Mouse (Mus musculus): Measurements from ENCODE around the gene Cdh15. TPM values are rescaled to one million over a fixed set of nuclear protein-coding genes. Genes with fewer than 3 reads are reported as not detected.

Cdh15 gene
- polyA plus RNA-seq (2012; rRNA removed) = 1.1 and 1.6 TPM in 2 replicates

DNA sequence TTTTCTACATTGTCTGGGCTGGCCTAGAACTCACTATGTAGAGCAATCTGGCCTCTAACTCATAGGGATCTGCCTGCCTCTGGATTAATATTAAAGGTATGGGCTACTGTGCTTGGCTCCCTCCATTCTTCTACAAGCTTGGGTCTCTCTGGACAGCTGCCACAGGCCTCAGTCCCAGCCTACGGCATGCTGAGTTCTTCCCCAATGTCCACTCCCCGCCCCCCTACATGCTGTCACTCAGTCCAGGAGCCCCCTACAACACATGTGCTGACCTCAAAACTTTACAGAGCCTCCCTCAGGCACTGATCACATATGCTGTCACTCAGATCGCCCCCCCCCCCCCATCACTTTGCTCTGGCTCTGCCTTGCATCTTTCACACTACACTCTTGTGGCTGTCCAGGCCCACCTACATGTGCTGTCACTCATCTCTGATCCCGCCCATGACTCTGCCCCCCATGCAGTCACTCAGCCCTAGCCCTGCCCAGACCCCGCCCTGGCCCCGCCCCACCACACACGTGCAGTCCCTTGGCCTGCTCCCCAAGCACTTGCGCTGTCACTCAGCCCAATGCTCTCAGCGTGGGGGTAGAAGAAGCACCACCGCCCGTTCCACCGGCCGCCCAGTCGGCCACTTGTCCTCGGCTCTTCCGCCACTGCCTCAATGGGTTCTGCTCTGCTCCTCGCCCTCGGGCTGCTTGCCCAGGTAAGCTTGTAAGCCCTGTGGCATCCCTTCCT, at the start of gene Cdh15:
Gene Cdh15 (plus strand): TSS at position 138 of the 733 bp plus-strand sequence.
- peak in 1 of 2 experiments; percentile 26 for DNase-seq (ENCODE audit: extremely low spot score in 1 of 2, low spot score in 1 of 2)

DNA sequence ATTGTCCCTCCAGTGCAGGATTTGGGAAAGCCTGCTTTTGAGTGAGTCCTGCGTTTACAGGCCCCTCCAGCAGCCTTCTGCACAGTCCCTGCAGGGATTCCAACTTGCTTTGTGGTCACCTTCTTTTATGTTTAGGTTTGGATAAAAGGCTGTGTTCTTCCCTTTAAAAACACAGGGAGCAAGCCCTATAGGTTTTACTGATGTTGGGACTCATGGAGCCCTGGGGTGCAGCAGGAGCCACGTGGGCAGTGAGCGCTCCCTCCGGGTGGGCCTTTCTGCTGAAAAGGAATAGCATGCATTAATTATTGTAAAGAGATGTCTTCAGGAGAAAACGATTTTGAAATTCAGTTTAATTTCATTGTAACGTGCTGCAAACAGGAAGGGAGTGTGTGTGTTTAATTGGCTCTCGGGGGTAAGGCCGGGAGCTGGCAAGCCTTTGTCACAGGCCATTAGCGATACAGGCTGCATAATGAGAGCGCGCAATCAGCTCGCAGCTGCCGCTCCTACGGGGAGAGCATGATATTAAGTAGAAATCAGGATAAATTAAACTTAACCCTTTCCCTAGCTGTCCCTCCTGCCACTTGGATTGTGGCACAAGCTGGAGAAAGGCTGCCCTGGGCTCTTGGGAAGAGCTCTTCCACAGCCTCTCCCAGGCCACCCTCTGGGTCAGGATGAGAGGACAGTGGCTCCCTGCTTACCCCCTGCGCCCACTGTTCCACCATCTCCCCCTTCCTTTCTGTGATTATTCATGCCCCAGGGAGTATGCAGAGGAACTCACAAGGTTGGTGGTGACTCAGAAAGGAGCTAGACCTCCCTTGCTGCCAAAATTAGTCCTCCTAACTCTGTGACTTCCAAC, 43.6 kb upstream of the Cdh15 start:
- DNase-seq (ENCODE audit: extremely low spot score in 1 of 2, low spot score in 1 of 2) = peak in 1 of 2 experiments; percentile 20

DNA sequence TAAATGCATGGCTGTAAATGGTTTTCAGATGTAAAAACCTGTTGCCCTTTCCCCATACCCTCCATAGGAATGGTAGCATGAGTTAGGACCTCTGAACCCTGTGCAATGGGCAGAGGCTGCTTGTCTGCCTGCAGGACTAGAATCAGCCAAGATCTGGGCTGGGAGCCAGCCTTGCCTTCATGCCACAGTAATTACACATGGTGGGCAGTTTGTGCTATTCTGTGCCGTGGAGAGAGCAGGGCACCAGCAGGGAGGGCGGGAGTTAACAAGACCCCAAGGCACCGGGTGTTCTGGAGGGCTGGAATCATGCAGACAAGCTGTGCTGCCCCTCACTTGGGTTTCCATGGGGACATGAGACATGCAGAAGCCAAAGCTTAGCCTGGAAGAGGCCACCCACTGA, 42.4 kb upstream of the Cdh15 start:
- DNase-seq (ENCODE audit: extremely low spot score in 1 of 2, low spot score in 1 of 2) = peak in 1 of 2 experiments; percentile 32

DNA sequence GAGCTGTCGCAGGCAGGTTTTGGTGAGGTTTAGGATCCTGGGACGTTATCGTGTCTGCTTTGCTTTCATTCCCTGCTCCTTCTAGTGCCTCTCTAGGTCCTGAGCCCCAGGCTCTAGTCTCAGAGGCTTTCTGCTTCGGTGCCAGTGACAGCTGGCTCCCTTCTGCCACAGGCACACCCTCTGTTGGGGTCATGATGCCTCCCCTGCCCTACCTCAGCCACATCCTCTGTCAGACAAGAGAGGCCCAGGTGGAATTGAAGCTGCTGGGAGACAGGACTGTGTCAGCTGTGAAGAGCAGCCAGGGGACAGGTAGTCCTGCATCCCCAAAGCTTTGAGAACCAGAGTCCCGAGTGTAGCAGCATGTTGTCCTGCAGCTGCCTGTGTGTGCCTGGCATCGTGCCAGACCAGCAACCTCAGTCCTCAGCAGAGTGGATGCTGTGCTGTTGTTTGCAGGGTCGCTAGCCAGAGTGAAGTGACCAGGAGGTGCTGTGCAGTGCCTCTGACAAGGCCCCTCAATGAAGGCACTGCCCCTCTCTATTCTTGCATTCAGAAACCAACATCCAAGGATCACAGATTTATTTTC, 40.7 kb upstream of the Cdh15 start:
- no peak for DNase-seq (ENCODE audit: extremely low spot score in 1 of 2, low spot score in 1 of 2)

DNA sequence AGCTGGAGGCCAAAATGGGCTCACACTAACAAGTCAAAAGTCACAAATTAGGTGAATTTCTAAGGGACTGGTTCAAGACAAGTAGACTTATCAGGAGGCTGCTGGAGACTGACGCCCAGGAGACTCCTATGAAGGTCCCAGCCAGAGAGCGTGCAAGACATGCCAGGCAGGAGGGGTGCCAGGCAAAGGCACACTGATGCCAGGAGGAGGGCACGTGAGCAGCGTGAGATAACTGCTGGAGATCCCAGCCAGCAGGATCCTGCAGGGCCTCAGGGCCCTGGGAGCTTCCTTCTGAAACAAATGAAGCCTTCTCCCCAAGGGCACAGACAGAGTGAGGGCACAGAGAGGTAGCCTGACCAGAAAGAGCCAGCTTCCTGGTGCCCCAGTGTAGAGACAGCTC, 39.9 kb upstream of the Cdh15 start:
- no peak for DNase-seq (ENCODE audit: extremely low spot score in 1 of 2, low spot score in 1 of 2)

DNA sequence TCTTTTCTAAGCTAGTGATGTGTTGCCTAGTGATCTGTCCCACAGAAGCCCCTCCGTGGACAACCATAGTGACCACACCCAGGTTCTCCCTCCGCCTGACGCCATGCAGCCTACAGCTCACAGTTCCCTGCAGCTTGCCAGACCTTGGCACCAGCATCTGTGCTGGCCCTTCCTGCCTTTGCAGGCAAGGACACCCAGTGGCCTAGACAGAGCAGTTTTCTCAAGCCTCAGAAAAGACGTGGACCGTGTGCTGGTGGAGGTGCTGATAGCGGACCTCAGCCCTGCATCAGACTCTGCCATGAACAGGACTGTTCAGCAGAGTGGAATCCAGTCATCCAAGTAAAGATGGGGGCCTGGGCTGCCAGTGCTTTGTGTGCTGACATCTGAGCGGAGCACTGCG, 37.4 kb upstream of the Cdh15 start:
- DNase-seq (ENCODE audit: extremely low spot score in 1 of 2, low spot score in 1 of 2) = no peak

DNA sequence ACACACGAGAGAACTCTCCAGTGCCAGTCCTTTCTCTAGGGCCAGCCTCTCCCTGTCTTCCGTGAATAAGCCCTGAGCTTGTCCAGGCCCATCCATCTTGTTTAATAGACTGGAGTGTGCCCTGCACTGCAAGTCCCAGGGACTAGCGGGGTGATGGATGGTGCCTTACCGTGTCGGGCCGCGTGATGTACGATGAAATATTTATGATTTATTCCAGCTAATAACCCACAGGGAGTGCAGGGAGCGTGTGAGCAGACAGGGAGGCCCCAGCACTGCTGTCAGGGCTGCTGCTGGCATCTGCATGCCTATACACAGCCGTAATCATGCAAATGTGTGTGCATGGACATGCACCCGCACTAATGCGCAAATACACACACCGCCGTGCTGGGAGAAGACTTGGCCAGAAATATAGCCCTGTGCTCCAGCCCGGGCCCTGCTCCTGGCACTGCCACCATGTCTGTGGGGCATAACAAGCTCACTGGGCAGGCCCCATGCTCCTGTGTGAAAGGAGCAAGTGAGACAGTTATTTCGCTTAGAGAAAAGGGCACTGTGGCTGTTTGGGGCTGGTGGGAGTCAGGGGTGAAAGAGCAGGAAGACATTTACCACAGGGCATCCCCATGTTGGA, 35.8 kb upstream of the Cdh15 start:
- DNase-seq (ENCODE audit: extremely low spot score in 1 of 2, low spot score in 1 of 2) = no peak

DNA sequence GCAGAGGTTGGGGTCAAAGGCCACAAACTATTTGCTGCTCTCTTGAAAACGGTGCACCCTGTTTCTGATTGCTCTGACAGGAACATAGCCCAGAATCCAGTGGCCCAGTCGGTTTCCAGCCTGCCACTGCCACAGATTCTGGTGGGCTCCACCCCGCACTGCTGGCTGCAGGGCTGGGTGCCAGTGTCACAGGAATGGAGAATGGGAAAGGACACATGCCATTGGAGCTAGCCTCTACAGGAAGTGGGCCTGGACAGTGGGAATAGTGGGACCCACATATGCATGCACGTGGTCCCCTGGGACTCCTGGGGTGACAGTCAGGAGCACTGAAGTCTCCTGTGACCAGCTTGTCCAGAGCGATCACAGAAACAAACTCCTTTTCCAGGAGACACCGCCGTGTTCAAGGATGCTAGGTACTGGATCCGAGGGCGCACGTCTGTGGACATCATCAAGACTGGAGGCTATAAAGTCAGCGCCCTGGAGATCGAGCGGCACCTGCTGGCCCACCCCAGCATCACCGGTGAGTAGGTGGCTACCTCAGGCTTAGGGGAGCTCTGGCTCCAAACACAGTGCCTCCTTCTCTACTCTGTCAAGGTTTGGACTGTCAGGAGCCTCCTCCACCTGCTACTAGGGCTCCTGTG, 35.0 kb upstream of the Cdh15 start:
- no peak for DNase-seq (ENCODE audit: extremely low spot score in 1 of 2, low spot score in 1 of 2)

DNA sequence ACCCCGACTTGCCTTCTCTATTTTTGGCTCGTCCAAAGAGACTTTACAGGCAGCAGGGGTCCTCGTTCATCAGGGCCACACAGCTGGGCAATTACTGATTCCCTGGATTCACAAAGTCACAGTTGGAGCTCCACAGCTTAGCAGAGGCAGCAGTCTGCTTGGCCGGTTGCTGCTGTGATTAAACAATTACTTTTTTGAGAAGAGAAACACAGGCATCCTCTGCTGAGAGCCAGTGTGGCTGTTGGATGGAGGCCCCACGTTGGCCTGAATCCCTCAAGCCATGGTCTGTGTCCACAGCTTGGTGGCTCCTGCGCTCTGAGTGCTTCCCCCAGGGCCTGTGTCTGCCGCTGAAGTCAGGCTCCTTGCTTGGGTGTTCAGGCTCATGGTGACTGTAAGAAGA, 33.2 kb upstream of the Cdh15 start:
- peak in 1 of 2 experiments; percentile 30 for DNase-seq (ENCODE audit: extremely low spot score in 1 of 2, low spot score in 1 of 2)

DNA sequence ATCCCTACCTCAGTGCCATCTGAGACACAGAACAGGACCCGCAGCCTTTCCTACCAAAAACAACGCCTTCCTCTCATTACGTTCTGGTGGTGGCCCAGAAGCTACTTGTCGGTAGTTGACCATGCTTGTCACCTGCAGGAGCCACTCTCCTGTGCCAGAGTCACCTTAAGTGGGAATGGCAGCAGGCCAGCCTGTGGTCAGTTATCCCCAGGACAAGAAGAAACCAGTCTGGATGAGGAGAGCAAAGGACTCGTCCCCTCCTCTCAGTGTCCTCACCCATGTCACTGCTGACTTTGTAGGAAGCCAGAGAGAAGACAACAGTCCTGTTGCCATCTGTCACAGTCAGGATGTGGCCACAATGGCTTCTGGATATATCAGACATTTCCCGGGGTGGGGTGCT, 30.8 kb upstream of the Cdh15 start:
- no peak for DNase-seq (ENCODE audit: extremely low spot score in 1 of 2, low spot score in 1 of 2)

DNA sequence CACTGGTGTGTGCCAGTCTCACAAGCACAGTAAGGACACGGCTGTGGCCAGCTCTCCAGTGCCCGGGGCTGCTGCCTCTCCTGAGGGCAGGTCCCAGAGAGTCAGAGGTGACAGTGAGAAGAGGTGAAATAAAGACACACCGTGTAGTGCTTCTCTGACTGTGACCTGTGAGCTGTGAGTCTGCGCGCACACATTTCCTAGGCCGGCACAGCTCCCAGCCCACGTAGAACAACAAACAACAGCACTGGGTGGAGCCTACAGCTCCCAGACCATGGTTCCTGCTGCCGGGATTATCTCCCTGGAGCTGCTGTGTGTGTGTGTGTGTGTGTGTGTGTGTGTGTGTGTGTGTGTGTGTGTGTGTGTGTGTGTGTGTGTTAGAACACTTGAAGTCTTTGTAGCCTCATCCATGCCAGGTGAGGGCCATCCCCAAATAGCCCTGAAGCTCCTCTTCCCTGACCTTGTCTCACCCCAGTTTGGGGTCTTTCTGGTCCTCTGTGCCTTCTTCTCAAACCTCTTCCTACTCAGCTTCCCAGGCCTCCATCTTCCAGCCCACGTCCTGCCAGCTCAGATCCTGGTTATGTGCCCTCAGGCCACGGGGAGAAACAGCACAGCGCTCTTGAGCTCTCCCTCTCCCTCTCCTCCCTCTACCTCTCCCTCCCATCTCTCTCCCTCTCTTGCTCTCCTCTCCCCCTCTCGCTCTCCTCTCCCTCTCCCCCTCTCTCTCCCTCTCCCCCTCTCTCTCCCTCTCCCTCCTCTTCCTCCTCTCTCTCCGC, 29.9 kb upstream of the Cdh15 start:
- no peak for DNase-seq (ENCODE audit: extremely low spot score in 1 of 2, low spot score in 1 of 2)

DNA sequence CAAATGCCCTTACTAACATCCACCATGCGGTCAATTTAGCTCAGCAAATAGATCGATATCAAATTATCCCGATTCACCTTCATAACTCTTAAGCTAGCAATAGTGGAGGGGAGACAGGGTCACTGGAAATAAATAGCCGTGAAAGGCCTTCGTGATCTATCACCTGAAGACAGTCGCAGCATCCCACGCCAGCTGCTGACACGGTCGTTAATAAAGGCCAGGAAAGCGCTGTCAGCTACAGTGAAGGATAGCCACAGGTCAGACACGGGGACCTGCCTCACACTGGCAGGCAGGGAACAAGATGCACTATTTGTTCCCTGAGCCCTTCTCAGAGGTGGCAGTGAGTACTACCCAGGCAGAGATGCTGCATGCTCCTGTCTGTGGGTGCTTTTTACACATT, 28.0 kb upstream of the Cdh15 start:
- no peak for DNase-seq (ENCODE audit: extremely low spot score in 1 of 2, low spot score in 1 of 2)

DNA sequence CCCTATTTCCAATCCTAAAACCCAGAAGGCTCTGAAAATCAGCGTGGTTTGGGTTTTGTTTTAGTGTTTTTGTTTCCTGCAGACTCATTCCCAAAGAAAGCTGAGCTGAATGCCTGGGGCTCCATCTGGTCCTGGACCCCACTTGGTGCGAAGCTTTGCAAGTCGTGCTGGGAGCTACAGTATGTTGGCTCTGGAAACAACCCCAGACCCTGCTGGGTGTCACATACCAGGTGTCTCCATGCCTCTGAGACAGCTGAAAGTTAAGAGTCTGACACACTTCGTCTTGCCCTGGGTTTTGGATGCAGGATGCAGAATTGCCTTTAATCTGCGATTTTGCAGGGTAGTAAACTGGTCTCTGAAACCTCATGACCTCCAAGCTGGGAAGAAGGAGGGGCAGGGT, 23.2 kb upstream of the Cdh15 start:
- no peak for DNase-seq (ENCODE audit: extremely low spot score in 1 of 2, low spot score in 1 of 2)

DNA sequence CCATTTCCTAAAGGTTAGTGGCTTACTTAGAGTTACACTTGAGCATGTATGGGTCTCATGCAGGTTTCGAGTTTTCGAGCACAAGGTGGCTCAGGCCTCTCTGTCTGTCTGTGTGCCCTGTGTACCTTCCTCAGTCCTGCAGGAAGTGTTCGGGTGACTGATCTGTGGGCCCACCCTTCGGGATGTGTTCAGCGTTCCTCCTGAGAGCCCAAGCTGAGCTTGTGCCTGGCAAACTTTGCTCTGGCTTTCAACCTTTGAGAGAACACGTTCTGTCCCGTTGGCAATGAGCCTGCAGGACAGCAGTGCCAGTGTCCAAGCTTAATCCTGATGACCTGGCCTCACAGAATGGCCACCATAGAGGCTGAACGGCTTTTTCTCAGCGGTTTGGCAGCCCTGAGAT, 22.8 kb upstream of the Cdh15 start:
- DNase-seq (ENCODE audit: extremely low spot score in 1 of 2, low spot score in 1 of 2) = no peak

DNA sequence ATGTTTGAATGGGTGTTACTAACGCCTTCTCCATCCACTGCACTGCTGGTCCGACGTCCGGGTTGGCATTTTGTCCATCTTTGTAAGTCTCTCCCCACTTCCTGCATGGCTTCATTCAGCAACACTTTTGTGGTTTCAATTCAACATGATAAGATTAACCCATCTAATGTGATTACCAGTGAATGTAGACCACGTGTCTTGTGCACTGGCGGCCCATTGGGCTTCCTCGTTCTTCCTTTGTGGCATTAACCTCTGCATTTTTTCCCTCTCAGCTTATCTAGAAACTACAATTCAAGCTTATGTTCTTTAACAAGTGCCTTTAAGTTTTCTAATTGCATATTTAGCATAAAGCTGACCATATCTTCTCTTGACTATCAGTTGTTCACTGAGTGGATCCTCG, 22.4 kb upstream of the Cdh15 start:
- no peak for DNase-seq (ENCODE audit: extremely low spot score in 1 of 2, low spot score in 1 of 2)

DNA sequence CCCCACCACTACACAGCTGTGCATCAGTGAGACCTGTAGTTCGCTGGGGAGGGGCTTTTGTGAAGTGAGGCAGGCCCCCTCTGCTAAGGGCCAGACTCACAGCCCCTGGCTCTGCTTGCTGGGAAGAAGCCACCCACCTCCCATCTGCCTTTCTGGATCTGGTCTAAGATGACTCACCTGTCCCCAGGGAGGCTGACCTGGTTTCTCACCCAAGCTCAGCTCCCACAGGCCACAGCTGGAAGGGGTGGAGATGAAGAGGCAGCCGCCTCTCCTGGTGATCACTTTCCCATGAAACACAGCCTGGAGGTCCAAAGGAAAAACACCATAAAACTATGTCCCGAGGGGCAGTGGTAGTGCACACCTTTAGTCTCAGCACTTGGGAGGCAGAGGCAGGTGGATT, 18.4 kb upstream of the Cdh15 start:
- DNase-seq (ENCODE audit: extremely low spot score in 1 of 2, low spot score in 1 of 2) = peak in 1 of 2 experiments; percentile 20

DNA sequence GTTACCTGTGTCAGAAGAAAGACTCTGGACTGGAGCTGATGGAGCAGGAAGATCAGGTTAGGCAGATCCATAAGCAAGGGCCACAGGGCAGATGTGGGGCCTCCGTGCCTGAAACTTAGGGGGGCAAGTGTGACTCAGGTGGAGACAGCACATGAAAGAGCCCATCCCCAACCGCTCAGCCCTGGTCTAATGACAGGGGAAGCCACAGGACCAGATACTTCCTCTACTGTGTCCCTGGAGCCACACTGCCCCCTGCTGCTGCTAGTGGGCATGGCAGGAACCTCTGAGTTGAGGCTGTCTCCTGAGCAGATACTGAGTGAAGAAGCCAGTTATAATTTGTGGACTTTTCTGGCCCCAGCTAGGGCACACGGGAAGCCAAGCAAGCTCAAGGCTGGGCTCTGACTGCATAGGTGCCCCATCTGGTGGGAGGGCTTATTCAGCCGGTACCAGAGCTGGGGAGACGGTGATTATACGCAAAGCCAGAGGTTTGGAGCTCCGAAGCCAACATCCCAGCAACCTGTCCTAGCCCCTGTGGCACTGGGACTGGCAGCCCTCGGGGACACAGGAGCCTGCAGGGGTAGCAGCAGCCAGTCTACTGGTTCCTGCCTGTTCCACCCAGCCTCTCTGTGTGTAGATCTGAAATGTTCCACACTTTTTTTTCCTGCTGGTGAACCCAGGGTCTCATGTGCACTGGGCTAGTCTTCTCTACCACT, 17.3 kb upstream of the Cdh15 start:
- DNase-seq (ENCODE audit: extremely low spot score in 1 of 2, low spot score in 1 of 2) = peak; percentile 79 to 98

DNA sequence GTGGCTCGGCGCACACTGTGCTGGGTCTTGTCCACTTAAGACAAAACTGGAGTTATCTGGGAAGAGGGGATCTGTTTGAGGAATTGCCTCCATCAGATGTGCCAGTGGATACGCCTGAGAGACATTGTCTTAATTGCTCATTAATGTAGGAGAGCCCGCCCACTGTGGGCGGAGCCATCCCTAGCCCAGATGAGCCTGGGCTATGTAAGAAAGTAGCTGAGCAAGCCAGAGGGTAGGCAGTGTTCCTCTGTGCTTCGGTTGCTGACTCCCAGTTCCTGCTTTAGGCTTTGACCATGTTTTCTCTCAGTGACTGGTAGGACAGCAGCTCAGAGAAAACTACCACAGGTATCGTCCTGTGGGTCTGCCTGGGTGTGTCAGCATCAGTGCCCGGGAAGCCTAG, 13.3 kb upstream of the Cdh15 start:
- no peak for DNase-seq (ENCODE audit: extremely low spot score in 1 of 2, low spot score in 1 of 2)

DNA sequence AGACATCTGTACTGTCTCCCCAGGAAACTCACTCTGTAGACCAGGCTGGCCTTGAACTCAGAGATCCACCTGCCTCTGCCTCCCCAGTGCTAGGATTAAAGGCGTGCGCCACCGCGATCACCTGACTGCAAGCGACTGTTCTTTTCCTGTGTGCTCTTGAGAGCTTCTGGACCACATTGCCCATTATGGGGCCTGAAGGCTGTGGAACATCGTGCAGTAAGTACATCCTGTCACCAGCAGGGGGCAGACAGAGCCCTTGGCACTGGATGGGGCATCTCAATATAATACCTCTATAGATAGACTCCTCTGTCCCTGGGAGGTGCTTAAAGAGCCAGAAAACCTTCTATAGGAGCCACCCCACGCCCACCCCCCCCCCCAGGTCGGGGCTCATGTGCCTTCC, 12.8 kb upstream of the Cdh15 start:
- DNase-seq (ENCODE audit: extremely low spot score in 1 of 2, low spot score in 1 of 2) = peak in 1 of 2 experiments; percentile 91
